Mouse (Mus musculus) bone marrow, adult 2 months (tissue): ENCODE measurements around the gene Fdxr.

Experiments used
- CTCF ChIP-seq: fragments of 200-500 bp; IDR thresholded peaks from 2 replicates; pipeline ENCODE4 v1.5.1; 2011; ENCODE audit warnings: low read length, control low read depth; ENCODE audit not compliant: control insufficient read depth, insufficient read depth
- POLR2A ChIP-seq: fragments of 200-500 bp; IDR thresholded peaks from 2 replicates; pipeline ENCODE4 v1.6.1; 2011; ENCODE audit warnings: low read depth, mild to moderate bottlenecking, control low read depth, low read length, borderline replicate concordance; ENCODE audit not compliant: control insufficient read depth

DNA sequence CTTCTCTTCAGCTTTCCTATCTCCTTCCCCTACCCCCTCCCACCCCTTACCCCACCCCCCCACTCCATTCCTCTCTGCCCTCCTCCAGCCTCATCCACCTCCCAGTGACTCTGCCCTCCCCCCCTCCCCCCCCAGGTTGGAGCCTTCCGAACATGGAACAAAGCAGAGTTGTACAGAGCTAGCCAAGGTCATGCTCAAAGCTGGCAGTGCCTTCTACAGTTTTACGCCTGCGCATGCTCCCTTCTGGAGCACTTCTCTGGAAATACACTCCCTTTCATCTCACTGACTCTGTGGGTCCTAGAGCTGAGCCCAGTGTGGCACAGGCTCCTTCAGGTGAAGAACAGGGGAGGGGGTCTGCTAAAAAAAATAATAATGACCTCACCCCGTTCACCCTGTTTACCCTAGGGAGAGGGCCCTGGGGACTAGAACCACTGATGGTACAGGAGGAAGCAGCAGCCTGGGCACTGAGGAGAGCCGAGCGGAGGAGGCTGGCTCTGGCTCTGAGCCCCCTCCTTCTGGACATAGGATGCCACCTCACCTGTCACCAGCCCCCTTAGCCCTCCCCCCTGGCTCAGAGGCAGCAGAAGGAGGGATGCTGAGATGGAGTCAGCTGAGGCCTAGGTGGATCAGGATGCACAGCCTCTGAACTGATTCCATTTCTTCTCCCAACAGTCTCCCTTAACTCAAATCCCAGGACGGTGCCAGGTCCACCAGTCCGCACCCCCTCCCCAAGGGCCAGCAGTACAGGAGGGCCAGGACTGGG, 6.1 kb upstream of the Fdxr start:
- TF ChIP-seq CTCF (no peak), POLR2A (no peak)
